Mouse (Mus musculus) liver, embryonic 12.5 days (tissue): ENCODE measurements around the gene Ppp1r37. TPM values are rescaled to one million over a fixed set of nuclear protein-coding genes. Genes with fewer than 3 reads are reported as not detected.

Source experiments
- ATAC-seq: fragments of 200-750 bp; cut with Nextera tagmentation; 2 replicates; pipeline ENCODE4 v1.8.0; 2017; ENCODE audit warnings: moderate number of reproducible peaks, mild to moderate bottlenecking, moderate library complexity
- H3K27ac ChIP-seq: fragments of 300-500 bp; sonication (generic); 2 replicates; pipeline ENCODE4 v1.5.1; 2016; ENCODE audit warnings: mild to moderate bottlenecking
- H3K27me3 ChIP-seq: fragments of 300-500 bp; sonication (generic); replicated peaks from 2 replicates; pipeline ENCODE4 v1.6.1; 2016; ENCODE audit warnings: mild to moderate bottlenecking, moderate library complexity
- H3K36me3 ChIP-seq: fragments of 300-500 bp; sonication (generic); 2 replicates; pipeline ENCODE4 v1.6.1; 2016; ENCODE audit warnings: mild to moderate bottlenecking, moderate library complexity
- H3K4me1 ChIP-seq: fragments of 300-500 bp; sonication (generic); 2 replicates; pipeline ENCODE4 v1.6.1; 2016
- H3K4me2 ChIP-seq: fragments of 300-500 bp; sonication (generic); 2 replicates; pipeline ENCODE4 v1.6.1; 2016; ENCODE audit warnings: mild to moderate bottlenecking, moderate library complexity
- H3K4me3 ChIP-seq: fragments of 300-500 bp; sonication (generic); 2 replicates; pipeline ENCODE4 v1.5.1; 2016; ENCODE audit warnings: mild to moderate bottlenecking, moderate library complexity
- H3K9ac ChIP-seq: fragments of 300-500 bp; sonication (generic); 2 replicates; pipeline ENCODE4 v1.6.1; 2016; ENCODE audit warnings: mild to moderate bottlenecking, moderate library complexity
- H3K9me3 ChIP-seq: fragments of 300-500 bp; sonication (generic); replicated peaks from 2 replicates; pipeline ENCODE4 v1.6.1; 2016; ENCODE audit warnings: mild to moderate bottlenecking, moderate library complexity
- WGBS: fragments of 180-500 bp; shearing (Covaris S2); methylation state at CpG from one replicate; pipeline ENCODE4 v1.1.7; 2016; ENCODE audit not compliant: insufficient replicate concordance; 5-methylcytosine and 5-hydroxymethylcytosine counted together
- polyA plus RNA-seq: library from polyadenylated mRNA; unstranded; fragments of >200 nt; fragmentation: Nextera tagmentation; extraction: Ambion mirVana; gene quantifications from 2 replicates; pipeline ENCODE4 v1.2.1, GENCODE M21; 2016

The Ppp1r37 gene
- polyA plus RNA-seq, 1 experiment from 2014 or later: 20.2 TPM

DNA sequence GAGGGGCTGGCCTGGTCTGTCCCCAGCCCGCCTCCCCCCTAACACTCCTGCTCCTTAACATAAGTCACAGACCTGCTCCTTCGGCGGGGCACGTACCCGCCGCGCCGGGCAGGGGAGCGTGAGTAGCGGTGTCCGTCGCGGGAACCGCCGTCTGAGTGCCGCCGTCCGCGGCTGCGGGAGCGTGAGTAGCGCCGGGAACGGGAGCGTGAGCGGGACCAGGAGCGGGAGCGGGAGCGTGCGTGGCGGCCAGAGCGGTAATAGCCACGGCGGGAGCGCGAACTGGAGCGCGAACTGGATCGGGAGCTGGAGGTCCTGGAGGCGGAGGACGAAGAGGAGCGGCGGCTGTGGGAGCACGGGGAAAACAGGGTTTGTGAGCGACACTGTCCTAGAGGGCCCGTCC is 23.4 kb upstream of the Ppp1r37 start:
- no peak overlapping the region for H3K27ac ChIP-seq
- H3K4me2 ChIP-seq: no peak overlapping the region
- no peak for ATAC-seq

DNA sequence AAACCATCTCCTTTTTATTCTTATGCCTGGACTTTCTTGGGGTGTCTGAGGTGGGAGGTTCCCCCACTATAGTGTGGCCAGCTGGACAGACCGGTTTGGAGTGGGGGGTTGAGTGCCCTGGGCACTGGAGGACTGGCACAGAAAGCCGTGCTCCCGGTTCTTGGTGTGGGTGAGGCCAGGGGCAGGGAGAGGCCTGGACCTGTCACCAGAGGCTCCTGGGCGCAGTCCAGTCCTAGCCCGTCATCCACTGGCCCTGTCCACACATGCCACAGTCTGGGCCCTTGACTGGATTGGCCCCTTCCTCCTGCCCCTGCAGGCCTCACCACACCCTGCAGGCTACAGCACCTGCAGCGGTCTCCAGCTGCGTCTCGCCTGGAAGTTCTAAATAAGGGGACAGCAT is 17.8 kb upstream of the Ppp1r37 start:
- Histone ChIP-seq H3K27me3 (peaks cover 18% of the 10 kb centered on the region), H3K27ac (no peak overlapping the region), H3K4me1 (peaks cover 39% of the 10 kb centered on the region), H3K9ac (no peak overlapping the region), H3K9me3 (no peaks in the 10 kb centered on the region), H3K4me3 (no peak overlapping the region), H3K4me2 (no peak overlapping the region), H3K36me3 (peaks cover 60% of the 10 kb centered on the region)
- ATAC-seq: no peak
- WGBS: 87% methylated on average over 8 of the region's 8 CpGs

More for the DNA sequence above, 23.4 kb upstream of the Ppp1r37 start:
- no peaks in the 10 kb centered on the region for H3K27me3 ChIP-seq
- peaks cover 4% of the 10 kb centered on the region; the same call in 1 of the 2 replicates for H3K4me1 ChIP-seq
- H3K9me3 ChIP-seq: no peaks in the 10 kb centered on the region
- peaks cover 98% of the 10 kb centered on the region for H3K36me3 ChIP-seq
- no peak overlapping the region for H3K4me3 ChIP-seq
- 92% methylated on average over 46 of the region's 46 CpGs for WGBS
- no peak overlapping the region for H3K9ac ChIP-seq

DNA sequence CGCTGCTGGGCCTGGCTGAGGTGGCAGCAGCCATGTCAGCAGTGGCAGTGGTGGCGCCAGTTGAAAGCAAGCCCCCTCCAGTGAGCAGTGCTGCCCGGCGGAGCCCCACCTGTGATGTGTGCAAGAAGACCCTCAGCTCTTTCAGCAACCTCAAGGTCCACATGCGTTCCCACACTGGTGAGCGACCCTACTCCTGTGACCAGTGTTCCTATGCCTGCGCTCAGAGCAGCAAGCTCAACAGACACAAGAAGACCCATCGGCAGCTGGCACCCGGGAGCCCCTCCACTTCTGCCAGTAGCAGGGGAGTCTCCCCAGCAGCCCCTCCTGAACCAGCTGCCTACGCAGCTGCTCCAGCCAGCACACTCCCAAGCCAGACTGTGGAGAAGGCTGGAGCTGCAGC is 16.9 kb upstream of the Ppp1r37 start:
- Histone ChIP-seq H3K9me3 (no peaks in the 10 kb centered on the region), H3K4me1 (peaks cover 48% of the 10 kb centered on the region), H3K4me3 (no peak overlapping the region), H3K4me2 (no peak overlapping the region), H3K36me3 (peaks cover 51% of the 10 kb centered on the region), H3K9ac (no peak overlapping the region), H3K27me3 (peaks cover 18% of the 10 kb centered on the region), H3K27ac (no peak overlapping the region)
- no peak for ATAC-seq
- WGBS: 84% methylated on average over 10 of the region's 10 CpGs

DNA sequence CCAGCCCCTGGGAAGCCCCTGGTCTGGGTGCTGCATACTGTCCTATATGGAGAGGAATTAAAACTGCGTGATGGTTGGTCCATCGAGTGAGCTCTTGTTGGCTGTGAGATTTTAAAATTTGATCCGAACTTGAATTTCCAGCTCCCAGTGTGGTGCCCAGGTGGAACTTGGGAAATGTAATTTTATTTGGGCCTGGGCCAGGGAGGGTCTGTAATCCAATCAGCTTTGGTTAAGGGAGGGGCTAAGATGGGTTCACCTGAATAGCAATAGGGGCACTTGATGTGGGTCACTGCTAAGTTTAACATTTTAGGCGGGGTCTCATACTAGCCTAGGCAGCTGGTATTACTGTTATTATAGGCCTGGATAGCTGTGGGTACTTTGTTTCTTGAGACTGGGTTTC is 15.6 kb upstream of the Ppp1r37 start:
- Histone ChIP-seq H3K4me3 (peak overlapping the region; percentile 54; the same call in 1 of the 2 replicates), H3K27me3 (peaks cover 18% of the 10 kb centered on the region), H3K9me3 (no peaks in the 10 kb centered on the region), H3K27ac (no peak overlapping the region), H3K9ac (no peak overlapping the region), H3K4me2 (peak overlapping the region; percentile 92), H3K4me1 (peaks cover 61% of the 10 kb centered on the region), H3K36me3 (peaks cover 38% of the 10 kb centered on the region)
- no peak for ATAC-seq
- WGBS: 56% methylated on average over 4 of the region's 4 CpGs

GRCm38 (mm10) chr7:19577877-19578414 is 15.1 kb upstream of the Ppp1r37 start:
- Histone ChIP-seq H3K4me2 (peak overlapping the region; percentile 92), H3K4me3 (peak overlapping the region; percentile 54), H3K9me3 (no peaks in the 10 kb centered on the region), H3K36me3 (peaks cover 33% of the 10 kb centered on the region), H3K27me3 (peaks cover 18% of the 10 kb centered on the region), H3K27ac (no peak overlapping the region), H3K4me1 (peaks cover 61% of the 10 kb centered on the region), H3K9ac (peak overlapping the region; percentile 62)
- ATAC-seq: no peak; the same call in 1 of the 2 replicates
- WGBS: 12% methylated on average over 10 of the region's 10 CpGs

GRCm38 (mm10) chr7:19577141-19577852 is 14.4 kb upstream of the Ppp1r37 start, which contains the start of the genes Zfp296 and Gemin7:
Gene Zfp296, plus strand, starts transcription at chr7:19577287.
Gene Gemin7, minus strand, starts transcription at chr7:19577595.
- Histone ChIP-seq H3K27ac (no peak within 1 kb of the TSS; the same call in 1 of the 2 replicates), H3K9ac (peak within 1 kb of the TSS; percentile 62), H3K4me2 (peak within 1 kb of the TSS; percentile 92), H3K36me3 (peaks cover 28% of the 10 kb centered on the region), H3K4me3 (peak within 1 kb of the TSS; percentile 54), H3K9me3 (no peaks in the 10 kb centered on the region), H3K4me1 (peaks cover 64% of the 10 kb centered on the region), H3K27me3 (peaks cover 18% of the 10 kb centered on the region)
- under 1% methylated on average over 56 of the region's 56 CpGs for WGBS
- ATAC-seq: no peak

- Histone ChIP-seq H3K27me3 (peaks cover 18% of the 10 kb centered on the region), H3K27ac (peak overlapping the region; percentile 27)
- ATAC-seq: no peak
Observed at GRCm38 (mm10) chr7:19575559-19575958, 12.7 kb upstream of the Ppp1r37 start.

GRCm38 (mm10) chr7:19573776-19574140 is 10.9 kb upstream of the Ppp1r37 start:
- peak overlapping the region; percentile 92 for H3K9ac ChIP-seq
- H3K4me3 ChIP-seq: peak overlapping the region; percentile 87
- H3K36me3 ChIP-seq: peaks cover 29% of the 10 kb centered on the region
- peak overlapping the region; percentile 88 for H3K4me2 ChIP-seq
- H3K27me3 ChIP-seq: peaks cover 18% of the 10 kb centered on the region
- H3K4me1 ChIP-seq: peaks cover 86% of the 10 kb centered on the region
- 22% methylated on average over 16 of the region's 16 CpGs for WGBS
- ATAC-seq: no peak
- no peaks in the 10 kb centered on the region for H3K9me3 ChIP-seq
- H3K27ac ChIP-seq: peak overlapping the region; percentile 92

More at GRCm38 (mm10) chr7:19575559-19575958, 12.7 kb upstream of the Ppp1r37 start:
- WGBS: 40% methylated on average over 3 of the region's 3 CpGs
- Histone ChIP-seq H3K9ac (peak overlapping the region; percentile 52; the same call in 1 of the 2 replicates), H3K4me3 (no peak overlapping the region), H3K36me3 (peaks cover 22% of the 10 kb centered on the region), H3K9me3 (no peaks in the 10 kb centered on the region), H3K4me1 (peaks cover 79% of the 10 kb centered on the region), H3K4me2 (peak overlapping the region; percentile 35)

DNA sequence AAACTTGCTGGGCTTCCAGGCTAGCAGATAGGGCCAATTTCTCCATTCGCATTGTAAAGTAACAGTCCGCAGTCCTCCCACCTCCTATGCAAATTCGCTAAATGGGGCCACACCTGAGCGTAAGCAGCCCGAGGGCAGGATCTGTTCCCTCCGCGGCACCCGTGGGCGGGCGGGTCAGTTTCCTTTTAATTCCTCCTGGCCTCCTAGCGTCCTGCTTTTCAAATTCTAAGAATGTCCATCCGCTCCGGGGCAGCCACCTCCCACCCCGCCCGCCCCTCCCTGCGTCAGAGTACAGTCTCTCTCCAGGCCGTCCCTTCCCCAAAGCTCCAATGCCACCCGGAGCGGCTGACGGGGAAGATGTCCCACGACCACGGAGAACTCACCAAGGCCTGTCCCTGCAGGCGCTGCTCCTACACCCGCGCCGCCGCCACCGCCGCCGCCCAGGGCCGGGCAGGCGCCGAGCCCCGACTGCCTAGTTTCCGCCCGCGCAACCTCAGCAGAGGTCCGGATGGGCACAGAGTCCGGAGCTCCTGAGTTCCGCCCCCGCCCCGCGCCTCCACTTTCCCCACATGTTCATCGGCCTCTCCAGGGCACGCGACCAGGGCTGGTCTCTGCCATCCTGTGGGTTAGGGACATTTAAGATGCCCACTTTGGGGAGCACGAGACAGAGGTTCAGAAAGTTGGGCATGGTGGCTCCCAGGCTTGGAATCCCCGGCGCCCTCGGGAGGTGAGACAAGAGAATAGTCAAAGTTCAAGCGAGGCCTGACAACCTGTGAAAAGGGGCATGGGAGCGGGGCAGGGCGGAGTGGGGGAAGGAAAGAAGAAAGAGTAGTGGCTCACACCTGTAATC is 10.3 kb upstream of the Ppp1r37 start:
- H3K4me1 ChIP-seq: peaks cover 84% of the 10 kb centered on the region

DNA sequence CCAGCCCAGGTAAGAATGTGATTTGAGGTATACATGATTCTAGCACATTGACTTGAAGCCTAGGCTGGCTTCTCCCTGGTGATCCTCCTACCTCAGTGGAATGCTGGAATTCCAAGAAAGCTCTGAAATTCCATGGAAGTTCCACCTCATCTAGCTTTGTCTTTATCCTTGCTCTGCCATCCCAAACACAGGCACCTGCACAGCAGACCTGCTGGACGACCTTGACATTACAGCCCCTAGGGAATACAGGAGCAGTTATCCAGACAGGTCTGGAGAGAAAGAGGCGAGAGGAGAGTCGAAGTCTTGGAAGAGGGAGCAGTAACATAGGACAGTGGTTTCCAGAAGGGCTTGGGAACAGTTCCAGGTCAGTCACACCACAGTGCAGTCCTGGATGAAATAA is 6.8 kb upstream of the Ppp1r37 start:
- Histone ChIP-seq H3K27ac (0 out of 2 replicates have a peak overlapping the region, but pooled peaks have one; percentile 3), H3K4me3 (no peak overlapping the region), H3K9ac (no peak overlapping the region), H3K9me3 (0 out of 2 replicates have a peak, but pooled peaks cover under 1% of the 10 kb centered on the region), H3K36me3 (peaks cover 67% of the 10 kb centered on the region), H3K27me3 (no peaks in the 10 kb centered on the region), H3K4me1 (peaks cover 70% of the 10 kb centered on the region), H3K4me2 (no peak overlapping the region)
- no peak for ATAC-seq
- 80% methylated on average over 3 of the region's 3 CpGs for WGBS

More for the DNA sequence above, 10.3 kb upstream of the Ppp1r37 start:
- peak; percentile 86 for ATAC-seq
- Histone ChIP-seq H3K27ac (peak overlapping the region; percentile 92), H3K4me3 (peak overlapping the region; percentile 87), H3K27me3 (peaks cover 17% of the 10 kb centered on the region), H3K36me3 (peaks cover 35% of the 10 kb centered on the region), H3K9ac (peak overlapping the region; percentile 92), H3K4me2 (peak overlapping the region; percentile 88), H3K9me3 (no peaks in the 10 kb centered on the region)
- WGBS: 2% methylated on average over 53 of the region's 53 CpGs

GRCm38 (mm10) chr7:19567426-19567825 is 4.5 kb upstream of the Ppp1r37 start:
- no peak overlapping the region for H3K4me2 ChIP-seq
- WGBS: 89% methylated on average over 8 of the region's 8 CpGs
- H3K27me3 ChIP-seq: no peaks in the 10 kb centered on the region
- peaks cover 76% of the 10 kb centered on the region for H3K36me3 ChIP-seq
- no peak overlapping the region for H3K9ac ChIP-seq
- ATAC-seq: no peak
- peak overlapping the region; percentile 13; the same call in 1 of the 2 replicates for H3K27ac ChIP-seq
- H3K4me3 ChIP-seq: no peak overlapping the region
- 0 out of 2 replicates have a peak, but pooled peaks cover 5% of the 10 kb centered on the region for H3K9me3 ChIP-seq
- H3K4me1 ChIP-seq: peaks cover 78% of the 10 kb centered on the region
